Mouse (Mus musculus) urinary bladder, postnatal 36 days (tissue): ENCODE results near the gene Fam222a.
A peak's percentile ranks its signal among the peaks of the same experiment; 100 is the strongest.

ENCODE experiments used
- DNase-seq, 2 experiments: peaks; one replicate each; pipeline ENCODE4 v3.0.0; 2022; ENCODE audit warnings: low spot score in 2 of 2, mixed read lengths in 1 of 2

Fam222a gene

GRCm38 (mm10) chr5:114584293-114585104 lies 16.7 kb downstream of the Fam222a start:
- DNase-seq: no peak

GRCm38 (mm10) chr5:114585682-114586081 lies 17.9 kb downstream of the Fam222a start:
- DNase-seq: no peak

- DNase-seq: peak in 1 of 2 experiments; percentile 47
Measured at GRCm38 (mm10) chr5:114587908-114588307, 20.1 kb downstream of the Fam222a start.

- DNase-seq: no peak
Measured at GRCm38 (mm10) chr5:114588416-114588815, 20.6 kb downstream of the Fam222a start.

- DNase-seq: no peak
Measured at GRCm38 (mm10) chr5:114589026-114589425, 21.2 kb downstream of the Fam222a start.

- DNase-seq: no peak
Measured at GRCm38 (mm10) chr5:114589454-114589853, 21.6 kb downstream of the Fam222a start.

- no peak for DNase-seq
Measured at GRCm38 (mm10) chr5:114590043-114590913, 22.5 kb downstream of the Fam222a start.

- DNase-seq: no peak
Measured at GRCm38 (mm10) chr5:114591151-114591561, 23.3 kb downstream of the Fam222a start.

- DNase-seq: no peak
Measured at GRCm38 (mm10) chr5:114592463-114593160, 24.8 kb downstream of the Fam222a start.

GRCm38 (mm10) chr5:114593161-114593821 lies 25.5 kb downstream of the Fam222a start:
- no peak for DNase-seq

GRCm38 (mm10) chr5:114593949-114594348 lies 26.1 kb downstream of the Fam222a start:
- no peak for DNase-seq

- no peak for DNase-seq
Measured at GRCm38 (mm10) chr5:114594741-114595241, 27.0 kb downstream of the Fam222a start.

- no peak for DNase-seq
Measured at GRCm38 (mm10) chr5:114596604-114597003, 28.8 kb downstream of the Fam222a start.

- DNase-seq: no peak
Measured at GRCm38 (mm10) chr5:114597222-114597621, 29.4 kb downstream of the Fam222a start.

GRCm38 (mm10) chr5:114597652-114598051 lies 29.8 kb downstream of the Fam222a start:
- no peak for DNase-seq

- DNase-seq: no peak
Measured at GRCm38 (mm10) chr5:114602012-114602411, 34.2 kb downstream of the Fam222a start.

- DNase-seq: no peak
Measured at GRCm38 (mm10) chr5:114603975-114604374, 36.2 kb downstream of the Fam222a start.

- no peak for DNase-seq
Measured at GRCm38 (mm10) chr5:114604781-114605290, 37.0 kb downstream of the Fam222a start.

- no peak for DNase-seq
Measured at GRCm38 (mm10) chr5:114605981-114606380, 38.2 kb downstream of the Fam222a start.

- DNase-seq: peak in 1 of 2 experiments; percentile 66
Measured at GRCm38 (mm10) chr5:114607651-114608050, 39.8 kb downstream of the Fam222a start.

- DNase-seq: peak; percentile 64 to 69
Measured at GRCm38 (mm10) chr5:114608516-114608915, 40.7 kb downstream of the Fam222a start.
